Comparison of ENCODE assay signal across 9 mouse cellular contexts in the genomic region with DNA sequence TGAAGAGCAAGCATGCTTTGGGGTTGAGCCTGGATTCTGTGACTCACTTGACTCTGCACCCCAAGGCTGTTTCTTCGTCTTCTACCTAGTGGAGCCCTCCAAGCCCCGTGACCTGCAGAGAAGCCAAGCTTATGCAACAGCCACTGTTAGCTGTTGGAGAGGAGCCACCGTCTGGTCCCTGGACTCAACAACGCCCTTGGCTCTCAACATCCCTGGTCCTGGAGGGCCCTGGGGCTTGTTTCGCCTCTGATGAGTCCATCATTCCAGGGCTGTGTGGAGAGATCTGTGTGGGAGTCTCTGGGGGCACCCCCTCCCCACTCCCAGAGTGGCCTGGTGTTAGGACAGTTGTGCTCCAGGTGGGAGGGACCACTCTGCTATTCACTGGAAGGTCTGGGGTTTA. TPM values are rescaled to one million over a fixed set of nuclear protein-coding genes. Genes with fewer than 3 reads are reported as not detected.
DNase-seq lines count a peak whose midpoint lies in the region; ATAC-seq and TF ChIP-seq lines count a peak whose summit lies in the region.
"Had no signal": no experiment of that assay in that cellular context is flagged by ENCODE, and none has a peak within 500 bp of the region (broad histone marks: within the 10 kb centered on the region; RNA-seq: fewer than 3 reads in every experiment).

No protein-coding gene starts in this region.

- 68% methylated on average over 5 of the region's 5 CpGs for WGBS in forebrain, postnatal 0 days
- WGBS in hindbrain, embryonic 13.5 days = 83% methylated on average over 5 of the region's 5 CpGs

- H3K27ac ChIP-seq in forebrain, postnatal 0 days (ENCODE audit: low read depth, low read length) = no peak overlapping the region
- no peak overlapping the region for H3K27ac ChIP-seq in hindbrain, embryonic 13.5 days
- H3K27ac ChIP-seq: neural tube, embryonic 13.5 days had no signal

- no peaks in the 10 kb centered on the region for H3K9me3 ChIP-seq in forebrain, postnatal 0 days (ENCODE audit: low read length)
- no peaks in the 10 kb centered on the region for H3K9me3 ChIP-seq in hindbrain, embryonic 13.5 days
- H3K9me3 ChIP-seq: neural tube, embryonic 13.5 days had no signal

- H3K4me3 ChIP-seq in forebrain, postnatal 0 days (ENCODE audit: low read depth, low read length) = no peak overlapping the region
- H3K4me3 ChIP-seq in hindbrain, embryonic 13.5 days = no peak overlapping the region
- H3K4me3 ChIP-seq: neural tube, embryonic 13.5 days had no signal

- no peak for ATAC-seq in forebrain, postnatal 0 days
- ATAC-seq in hindbrain, embryonic 13.5 days (ENCODE audit: low FRiP score) = no peak

- no peak overlapping the region for H3K9ac ChIP-seq in forebrain, postnatal 0 days
- no peak overlapping the region for H3K9ac ChIP-seq in hindbrain, embryonic 13.5 days
- H3K9ac ChIP-seq: neural tube, embryonic 13.5 days had no signal

- no peak for TF ChIP-seq CTCF in forebrain, postnatal 0 days (IDR thresholded peaks at IDR 0.05; ENCODE audit: low read depth)

- no peaks in the 10 kb centered on the region for H3K27me3 ChIP-seq in forebrain, postnatal 0 days (ENCODE audit: insufficient read depth, low read length)
- no peaks in the 10 kb centered on the region for H3K27me3 ChIP-seq in hindbrain, embryonic 13.5 days
- H3K27me3 ChIP-seq: neural tube, embryonic 13.5 days had no signal

- H3K4me2 ChIP-seq in forebrain, postnatal 0 days (ENCODE audit: low read depth) = no peak overlapping the region
- H3K4me2 ChIP-seq in hindbrain, embryonic 13.5 days = no peak overlapping the region
- H3K4me2 ChIP-seq: neural tube, embryonic 13.5 days had no signal

- intact Hi-C loops in gastrocnemius, postnatal 14 days (cut with DNase I; ENCODE audit: low total_unique reads) = no loop called here

- no peaks in the 10 kb centered on the region for H3K36me3 ChIP-seq in forebrain, postnatal 0 days (ENCODE audit: insufficient read depth)
- H3K36me3 ChIP-seq in hindbrain, embryonic 13.5 days = no peaks in the 10 kb centered on the region
- H3K36me3 ChIP-seq: neural tube, embryonic 13.5 days had no signal

- DNase-seq in layer of hippocampus, adult 11-12 months (ENCODE audit: low spot score) = peak; percentile 58
- DNase-seq in layer of hippocampus, adult 9-10 months (ENCODE audit: low spot score) = no peak
- peak; percentile 89 for DNase-seq in gastrocnemius, postnatal 14 days
- peak; percentile 42 to 52 for DNase-seq in kidney, postnatal 36 days
- peak; percentile 70 for DNase-seq in ovary, postnatal 14 days (ENCODE audit: low spot score)
- no peak for DNase-seq in forebrain, postnatal 0 days
- DNase-seq in thymus, postnatal 10 days (ENCODE audit: low spot score in 2 of 2) = no peak

- H3K4me1 ChIP-seq in forebrain, postnatal 0 days (ENCODE audit: insufficient read depth) = no peaks in the 10 kb centered on the region
- H3K4me1 ChIP-seq in hindbrain, embryonic 13.5 days (replicated peaks) = 0 out of 2 replicates have a peak, but pooled peaks cover 7% of the 10 kb centered on the region
- H3K4me1 ChIP-seq: neural tube, embryonic 13.5 days had no signal

RNA-seq across cellular contexts. Expression of gene Steap3, which starts 24.3 kb away (rescaled TPM):
- total RNA-seq in gastrocnemius, postnatal 14 days (2021) = 10 to 100 TPM; 24.0 to 34.6 TPM
- total RNA-seq in forebrain, postnatal 0 days (2014; rRNA removed) = 1.3 and 3.9 TPM in 2 replicates
- 3.9 and 4.4 TPM in 2 replicates for polyA plus RNA-seq in forebrain, postnatal 0 days (2015; fragmentation: Nextera tagmentation; extraction: Ambion mirVana)
- polyA plus RNA-seq in hindbrain, embryonic 13.5 days (2015; fragmentation: Nextera tagmentation; extraction: Ambion mirVana) = 1.9 and 2.2 TPM in 2 replicates

Comparison
In these comparisons a context has a peak if more than half of its experiments do, and no peak if none do; other contexts are left out.
1. DNase-seq: peak in layer of hippocampus, adult 11-12 months (single experiment), gastrocnemius, postnatal 14 days (single experiment), kidney, postnatal 36 days (2 of 2) and ovary, postnatal 14 days (single experiment); none in layer of hippocampus, adult 9-10 months (single experiment), forebrain, postnatal 0 days (single experiment) and thymus, postnatal 10 days (0 of 2).